Mouse (Mus musculus) C2C12 (cell line): Measurements from ENCODE around the gene Spin2-ps6. TPM values are rescaled to one million over a fixed set of nuclear protein-coding genes. Genes with fewer than 3 reads are reported as not detected.
"Not testable (repeated sequence)": the region's sequence is repeated elsewhere in the genome, so short reads cannot be mapped to it uniquely, and the experiment has no call there.

ENCODE experiments used
- H3K27me3 ChIP-seq: one replicate; pipeline ENCODE4 v1.6.1; 2011; ENCODE audit not compliant: control insufficient read depth, insufficient read depth, insufficient read length
- H3K36me3 ChIP-seq: one replicate; pipeline ENCODE4 v1.6.1; 2011; ENCODE audit not compliant: control insufficient read depth, insufficient read depth
- H3K4me3 ChIP-seq: one replicate; pipeline ENCODE4 v1.5.1; 2011; ENCODE audit warnings: mild to moderate bottlenecking, control low read depth; ENCODE audit not compliant: poor library complexity, insufficient read depth, severe bottlenecking
- H3K79me2 ChIP-seq: one replicate; pipeline ENCODE4 v1.6.1; 2011; ENCODE audit not compliant: control insufficient read depth, insufficient read depth
- H3K79me3 ChIP-seq: one replicate; pipeline ENCODE4 v1.6.1; 2011; ENCODE audit warnings: low read depth, control low read depth
- H3ac ChIP-seq: one replicate; pipeline ENCODE3; 2011; ENCODE audit warnings: low read depth; ENCODE audit not compliant: control insufficient read depth, insufficient read length
- long read RNA-seq, 2 experiments: library from polyadenylated mRNA; unstranded; transcript quantifications; one replicate each; pipeline ENCODE4 v2.0.0; 2019 to 2020
- polyA plus RNA-seq: library from polyadenylated mRNA; unstranded; fragments of >200 nt; fragmentation: generic; extraction: Trizol; gene quantifications from one replicate; pipeline ENCODE4 v1.2.1, GENCODE M21; 2012; ENCODE audit warnings: missing spikeins

The Spin2-ps6 gene
- not detected for polyA plus RNA-seq
- long read RNA-seq, experiment 1 = 0 reads
- long read RNA-seq, experiment 2 = 0 reads

GRCm38 (mm10) chrX:33234569-33234968, at the start of gene Spin2-ps6:
Spin2-ps6 (plus strand) TSS chrX:33234869.
- not testable (repeated sequence) for H3K27me3 ChIP-seq, H3K79me3 ChIP-seq, H3ac ChIP-seq, H3K36me3 ChIP-seq, H3K79me2 ChIP-seq, H3K4me3 ChIP-seq

Other genes starting within 250 kb of the Spin2-ps6 start
- gene Btbd35f12, start 78.5 kb downstream of the Spin2-ps6 start, polyA plus RNA-seq = not detected